Mouse (Mus musculus) neural tube, embryonic 12.5 days (tissue): ENCODE measurements around the gene Tmem198. TPM values are rescaled to one million over a fixed set of nuclear protein-coding genes. Genes with fewer than 3 reads are reported as not detected.

Experiments used
- ATAC-seq: fragments of 200-750 bp; cut with Nextera tagmentation; 2 replicates; pipeline ENCODE4 v1.8.0; 2017; ENCODE audit warnings: low read depth, mild to moderate bottlenecking, moderate TSS enrichment, moderate library complexity; ENCODE audit not compliant: low FRiP score
- H3K27ac ChIP-seq: fragments of 300-500 bp; sonication (generic); 2 replicates; pipeline ENCODE4 v1.5.1; 2016
- H3K27me3 ChIP-seq: fragments of 300-500 bp; sonication (generic); replicated peaks from 2 replicates; pipeline ENCODE4 v1.6.1; 2016; ENCODE audit warnings: mild to moderate bottlenecking
- H3K36me3 ChIP-seq: fragments of 300-500 bp; sonication (generic); 2 replicates; pipeline ENCODE4 v1.6.1; 2016; ENCODE audit warnings: mild to moderate bottlenecking
- H3K4me1 ChIP-seq: fragments of 300-500 bp; sonication (generic); 2 replicates; pipeline ENCODE4 v1.6.1; 2016
- H3K4me2 ChIP-seq: fragments of 300-500 bp; sonication (generic); replicated peaks from 2 replicates; pipeline ENCODE4 v1.6.1; 2016; ENCODE audit warnings: mild to moderate bottlenecking
- H3K4me3 ChIP-seq: fragments of 300-500 bp; sonication (generic); 2 replicates; pipeline ENCODE4 v1.5.1; 2016
- H3K9ac ChIP-seq: fragments of 300-500 bp; sonication (generic); 2 replicates; pipeline ENCODE4 v1.6.1; 2016; ENCODE audit warnings: mild to moderate bottlenecking
- H3K9me3 ChIP-seq: fragments of 300-500 bp; sonication (generic); 2 replicates; pipeline ENCODE4 v1.6.1; 2016; ENCODE audit warnings: mild to moderate bottlenecking
- WGBS: fragments of 180-500 bp; shearing (Covaris S2); methylation state at CpG from one replicate; pipeline ENCODE4 v1.1.7; 2016; 5-methylcytosine and 5-hydroxymethylcytosine counted together
- polyA plus RNA-seq: library from polyadenylated mRNA; unstranded; fragments of >200 nt; fragmentation: Nextera tagmentation; extraction: Ambion mirVana; gene quantifications from 2 replicates; pipeline ENCODE4 v1.2.1, GENCODE M21; 2016

Tmem198 gene
- polyA plus RNA-seq, 1 experiment from 2014 or later: 28.9 TPM

GRCm38 (mm10) chr1:75445751-75446611 lies 33.4 kb upstream of the Tmem198 start:
- Histone ChIP-seq H3K4me1 (peaks cover 88% of the 10 kb centered on the region), H3K9me3 (no peaks in the 10 kb centered on the region), H3K27ac (peak overlapping the region; percentile 86), H3K4me2 (peak overlapping the region; percentile 74), H3K9ac (peak overlapping the region; percentile 47; the same call in 1 of the 2 replicates), H3K36me3 (peaks cover 2% of the 10 kb centered on the region; the same call in 1 of the 2 replicates), H3K4me3 (no peak overlapping the region), H3K27me3 (peaks cover 27% of the 10 kb centered on the region)
- WGBS: 1% methylated on average over 22 of the region's 22 CpGs
- peak; percentile 26 for ATAC-seq

DNA sequence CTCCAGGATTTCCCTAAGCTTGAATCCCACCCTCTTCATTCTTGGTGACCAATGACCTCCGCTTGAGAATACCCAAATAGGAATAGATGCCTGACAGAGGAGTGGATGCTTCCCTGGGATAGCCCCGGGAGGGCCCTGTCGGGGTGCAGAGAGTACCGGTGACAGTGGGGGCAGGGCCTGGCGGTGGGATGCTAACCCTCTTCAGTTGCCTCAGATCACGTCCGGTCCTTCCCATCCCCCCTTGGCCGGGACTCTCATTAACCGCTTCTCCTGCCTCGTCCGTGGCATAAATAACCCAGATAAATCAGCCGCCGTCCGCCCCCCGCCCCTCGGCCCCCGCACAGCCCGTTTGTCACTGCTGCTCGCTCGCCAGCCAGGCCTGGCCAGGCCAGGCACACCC lies 32.7 kb upstream of the Tmem198 start:
- Histone ChIP-seq H3K27ac (peak overlapping the region; percentile 86), H3K9me3 (no peaks in the 10 kb centered on the region), H3K4me1 (peaks cover 95% of the 10 kb centered on the region), H3K4me2 (peak overlapping the region; percentile 74), H3K27me3 (peaks cover 34% of the 10 kb centered on the region), H3K4me3 (no peak overlapping the region), H3K9ac (peak overlapping the region; percentile 47; the same call in 1 of the 2 replicates), H3K36me3 (no peaks in the 10 kb centered on the region)
- peak; percentile 38 for ATAC-seq
- 1% methylated on average over 20 of the region's 20 CpGs for WGBS

DNA sequence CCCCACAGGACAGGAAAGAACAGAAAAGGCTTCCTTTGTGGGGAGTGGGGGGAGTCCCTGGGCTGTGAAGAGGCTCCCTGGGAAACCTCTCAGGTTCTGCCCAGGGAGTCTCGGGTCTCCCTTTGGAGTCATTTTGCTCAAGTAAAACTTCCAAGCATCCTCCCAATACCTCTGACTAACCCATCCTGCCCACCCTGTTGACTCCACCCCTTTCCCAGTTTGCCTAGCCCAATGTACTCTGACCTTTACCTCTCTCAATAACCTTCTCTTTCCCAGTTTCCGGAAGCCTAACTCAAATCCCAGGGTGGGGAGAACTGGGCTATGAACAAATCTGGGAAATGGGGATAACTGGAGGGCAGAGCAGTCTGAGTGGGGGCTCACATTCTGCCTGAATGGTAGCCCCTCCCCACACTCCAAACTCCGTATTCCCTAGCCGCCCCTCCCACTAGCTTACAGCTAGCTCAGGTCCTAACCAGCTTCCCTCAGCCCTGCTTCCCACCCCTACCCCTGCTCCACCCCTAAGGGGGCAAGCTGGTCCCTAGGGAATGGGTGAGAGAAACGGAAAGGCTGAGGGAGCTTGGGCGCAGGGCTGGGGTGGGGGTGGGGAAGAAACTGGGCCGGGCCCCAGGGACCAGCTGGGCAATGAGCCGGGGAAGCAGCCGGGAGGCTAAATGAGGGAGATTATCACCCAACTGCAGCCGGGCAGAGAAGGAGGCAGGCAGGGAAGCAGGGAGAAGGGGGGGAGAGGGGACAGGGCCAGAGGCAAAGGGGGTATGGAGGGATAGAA lies 31.9 kb upstream of the Tmem198 start:
- Histone ChIP-seq H3K4me1 (peaks cover 100% of the 10 kb centered on the region), H3K27me3 (peaks cover 40% of the 10 kb centered on the region), H3K9me3 (no peaks in the 10 kb centered on the region), H3K27ac (peak overlapping the region; percentile 86), H3K36me3 (no peaks in the 10 kb centered on the region), H3K9ac (0 out of 2 replicates have a peak overlapping the region, but pooled peaks have one; percentile 29), H3K4me2 (peak overlapping the region; percentile 74), H3K4me3 (no peak overlapping the region; the same call in 1 of the 2 replicates)
- 3% methylated on average over 10 of the region's 10 CpGs for WGBS
- ATAC-seq: peak; percentile 1; the same call in 1 of the 2 replicates

GRCm38 (mm10) chr1:75448052-75448431 lies 31.3 kb upstream of the Tmem198 start:
- peaks cover 100% of the 10 kb centered on the region for H3K4me1 ChIP-seq
- 4% methylated on average over 7 of the region's 7 CpGs for WGBS
- no peaks in the 10 kb centered on the region for H3K36me3 ChIP-seq
- no peak overlapping the region; the same call in 1 of the 2 replicates for H3K4me3 ChIP-seq
- peak overlapping the region; percentile 74 for H3K4me2 ChIP-seq
- no peak for ATAC-seq
- H3K9me3 ChIP-seq: no peaks in the 10 kb centered on the region
- H3K27ac ChIP-seq: peak overlapping the region; percentile 77; the same call in 1 of the 2 replicates
- H3K9ac ChIP-seq: 0 out of 2 replicates have a peak overlapping the region, but pooled peaks have one; percentile 29
- peaks cover 43% of the 10 kb centered on the region for H3K27me3 ChIP-seq

- Histone ChIP-seq H3K4me3 (0 out of 2 replicates have a peak overlapping the region, but pooled peaks have one; percentile 5), H3K4me1 (peaks cover 99% of the 10 kb centered on the region), H3K9me3 (no peaks in the 10 kb centered on the region), H3K9ac (0 out of 2 replicates have a peak overlapping the region, but pooled peaks have one; percentile 40), H3K4me2 (peak overlapping the region; percentile 74), H3K36me3 (no peaks in the 10 kb centered on the region), H3K27me3 (peaks cover 43% of the 10 kb centered on the region), H3K27ac (peak overlapping the region; percentile 20; the same call in 1 of the 2 replicates)
- no peak for ATAC-seq
- under 1% methylated on average over 14 of the region's 14 CpGs for WGBS
Measured at GRCm38 (mm10) chr1:75448937-75449336, 30.4 kb upstream of the Tmem198 start.

- 4% methylated on average over 8 of the region's 8 CpGs for WGBS
- peaks cover 98% of the 10 kb centered on the region for H3K4me1 ChIP-seq
- H3K27me3 ChIP-seq: peaks cover 47% of the 10 kb centered on the region
- H3K27ac ChIP-seq: peak overlapping the region; percentile 26; the same call in 1 of the 2 replicates
- H3K9me3 ChIP-seq: no peaks in the 10 kb centered on the region
- ATAC-seq: no peak
- peak overlapping the region; percentile 74 for H3K4me2 ChIP-seq
- H3K4me3 ChIP-seq: peak overlapping the region; percentile 37; the same call in 1 of the 2 replicates
- H3K9ac ChIP-seq: no peak overlapping the region
- no peaks in the 10 kb centered on the region for H3K36me3 ChIP-seq
Measured at GRCm38 (mm10) chr1:75449377-75450135, 29.8 kb upstream of the Tmem198 start.

- H3K9me3 ChIP-seq: no peaks in the 10 kb centered on the region
- ATAC-seq: no peak
Measured at GRCm38 (mm10) chr1:75450314-75451005, 28.9 kb upstream of the Tmem198 start, which contains the start of gene Asic4. Gene Asic4, plus strand, starts transcription at chr1:75450436.

DNA sequence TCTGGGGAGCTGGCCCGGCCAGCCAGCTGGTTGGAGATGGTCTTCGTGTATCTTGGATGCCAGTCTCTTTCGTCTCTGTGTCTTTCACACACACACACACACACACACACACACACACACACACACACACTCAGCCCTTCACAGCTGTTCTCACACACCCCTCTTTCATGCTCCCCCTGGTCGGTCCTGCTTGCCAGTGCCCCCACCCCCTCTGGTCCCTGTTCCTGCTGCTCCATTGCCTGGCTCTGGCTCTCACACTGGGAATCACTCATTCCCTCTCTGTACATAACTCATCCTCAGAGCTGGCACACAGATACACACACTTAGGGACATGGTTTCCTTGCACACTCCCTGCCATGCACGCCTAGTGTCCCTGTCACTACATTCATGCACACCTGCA lies 27.4 kb upstream of the Tmem198 start:
- Histone ChIP-seq H3K27ac (no peak overlapping the region; the same call in 1 of the 2 replicates), H3K9me3 (no peaks in the 10 kb centered on the region), H3K4me3 (peak overlapping the region; percentile 37), H3K36me3 (no peaks in the 10 kb centered on the region), H3K9ac (peak overlapping the region; percentile 63; the same call in 1 of the 2 replicates), H3K27me3 (peaks cover 49% of the 10 kb centered on the region), H3K4me2 (peak overlapping the region; percentile 74), H3K4me1 (peaks cover 94% of the 10 kb centered on the region)
- 62% methylated on average over 5 of the region's 5 CpGs for WGBS
- no peak for ATAC-seq

More at GRCm38 (mm10) chr1:75450314-75451005, 28.9 kb upstream of the Tmem198 start, which contains the start of gene Asic4:
- Histone ChIP-seq H3K27ac (peak within 1 kb of the TSS; percentile 26; the same call in 1 of the 2 replicates), H3K9ac (peak within 1 kb of the TSS; percentile 63), H3K36me3 (no peaks in the 10 kb centered on the region), H3K4me1 (peaks cover 94% of the 10 kb centered on the region), H3K27me3 (peaks cover 49% of the 10 kb centered on the region), H3K4me2 (peak within 1 kb of the TSS; percentile 74), H3K4me3 (peak within 1 kb of the TSS; percentile 37)
- 1% methylated on average over 35 of the region's 35 CpGs for WGBS

DNA sequence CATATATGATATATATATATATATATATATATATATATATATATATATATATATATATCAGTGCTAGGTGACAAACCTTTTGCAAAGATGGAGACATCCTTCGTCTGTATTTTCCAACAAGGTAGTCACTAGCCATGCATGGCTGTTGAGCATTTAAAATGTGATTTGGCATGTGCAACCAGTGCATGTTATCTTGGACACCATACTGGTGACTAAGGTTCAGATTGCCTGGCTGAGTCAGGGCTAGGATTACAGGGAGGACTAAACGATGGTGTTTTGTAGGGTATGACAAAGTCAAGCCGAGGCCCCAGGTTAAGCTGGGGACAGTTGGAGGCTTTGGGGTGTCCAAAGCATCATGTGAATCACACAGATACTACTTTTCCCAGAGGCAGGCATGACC lies 23.9 kb upstream of the Tmem198 start:
- WGBS: 76% methylated on average over 3 of the region's 3 CpGs
- Histone ChIP-seq H3K27ac (no peak overlapping the region), H3K4me3 (no peak overlapping the region), H3K27me3 (peaks cover 28% of the 10 kb centered on the region), H3K9ac (no peak overlapping the region), H3K4me2 (peak overlapping the region; percentile 41), H3K36me3 (no peaks in the 10 kb centered on the region), H3K9me3 (no peaks in the 10 kb centered on the region), H3K4me1 (peaks cover 84% of the 10 kb centered on the region)
- no peak for ATAC-seq

GRCm38 (mm10) chr1:75455948-75456347 lies 23.4 kb upstream of the Tmem198 start:
- peaks cover 25% of the 10 kb centered on the region for H3K27me3 ChIP-seq
- peaks cover 79% of the 10 kb centered on the region for H3K4me1 ChIP-seq
- peak overlapping the region; percentile 41 for H3K4me2 ChIP-seq
- H3K9me3 ChIP-seq: no peaks in the 10 kb centered on the region
- peak; percentile 76 for ATAC-seq
- H3K27ac ChIP-seq: 0 out of 2 replicates have a peak overlapping the region, but pooled peaks have one; percentile 7
- H3K36me3 ChIP-seq: no peaks in the 10 kb centered on the region
- no peak overlapping the region for H3K9ac ChIP-seq
- WGBS: 14% methylated on average over 5 of the region's 5 CpGs
- H3K4me3 ChIP-seq: no peak overlapping the region
